Mouse (Mus musculus): ENCODE results near the gene Fam216a. TPM values are rescaled to one million over a fixed set of nuclear protein-coding genes. Genes with fewer than 3 reads are reported as not detected.

Fam216a gene
- polyA plus RNA-seq, 1 experiment from 2014 or later: 115 TPM

DNA sequence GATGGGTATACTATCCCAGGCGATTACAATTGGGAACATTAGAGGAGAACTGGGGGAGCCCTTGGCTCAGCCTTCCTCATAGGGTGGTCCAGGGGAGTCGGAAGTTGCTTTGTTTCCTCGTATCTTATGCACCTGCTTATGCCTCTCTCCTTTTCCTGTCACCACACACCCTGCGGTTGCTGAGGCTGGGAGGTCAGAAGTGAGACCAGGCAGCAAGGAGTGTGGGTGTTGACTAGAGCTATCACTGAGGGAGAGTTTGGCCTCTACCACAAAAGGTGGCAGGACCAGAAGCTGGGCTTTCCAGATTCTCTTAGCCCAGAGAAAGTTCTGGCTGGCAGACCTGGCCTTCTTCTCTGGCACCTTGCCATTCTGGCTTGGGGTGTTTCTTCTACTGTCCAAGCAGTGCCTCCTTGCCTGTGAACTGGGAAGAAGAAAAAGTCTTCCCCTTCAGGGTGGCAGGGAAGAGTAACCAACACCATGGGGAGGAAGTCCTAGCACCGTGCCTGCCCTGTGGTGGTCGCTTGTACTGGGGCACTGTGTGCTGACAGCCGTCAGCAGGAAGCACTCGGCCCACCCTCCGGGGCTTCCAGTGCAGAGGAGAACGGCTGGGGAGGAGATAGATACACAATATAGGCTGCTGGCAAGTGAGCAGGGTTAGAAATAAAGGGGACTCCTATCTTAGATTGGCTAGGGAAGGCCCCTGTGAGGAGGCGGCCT lies 54.7 kb downstream of the Fam216a start:
- Histone ChIP-seq H3K9me3 (no peaks in the 10 kb centered on the region), H3K27me3 (no peaks in the 10 kb centered on the region), H3K4me3 (no peak overlapping the region), H3K36me3 (peaks cover 53% of the 10 kb centered on the region), H3K9ac (replicated peaks) (no peak overlapping the region), H3K27ac (replicated peaks) (no peak overlapping the region), H3K4me2 (replicated peaks) (no peak overlapping the region), H3K4me1 (no peaks in the 10 kb centered on the region)
- no peak for ATAC-seq (ENCODE audit: low FRiP score, low read depth)
- 80% methylated on average over 11 of the region's 11 CpGs for WGBS

DNA sequence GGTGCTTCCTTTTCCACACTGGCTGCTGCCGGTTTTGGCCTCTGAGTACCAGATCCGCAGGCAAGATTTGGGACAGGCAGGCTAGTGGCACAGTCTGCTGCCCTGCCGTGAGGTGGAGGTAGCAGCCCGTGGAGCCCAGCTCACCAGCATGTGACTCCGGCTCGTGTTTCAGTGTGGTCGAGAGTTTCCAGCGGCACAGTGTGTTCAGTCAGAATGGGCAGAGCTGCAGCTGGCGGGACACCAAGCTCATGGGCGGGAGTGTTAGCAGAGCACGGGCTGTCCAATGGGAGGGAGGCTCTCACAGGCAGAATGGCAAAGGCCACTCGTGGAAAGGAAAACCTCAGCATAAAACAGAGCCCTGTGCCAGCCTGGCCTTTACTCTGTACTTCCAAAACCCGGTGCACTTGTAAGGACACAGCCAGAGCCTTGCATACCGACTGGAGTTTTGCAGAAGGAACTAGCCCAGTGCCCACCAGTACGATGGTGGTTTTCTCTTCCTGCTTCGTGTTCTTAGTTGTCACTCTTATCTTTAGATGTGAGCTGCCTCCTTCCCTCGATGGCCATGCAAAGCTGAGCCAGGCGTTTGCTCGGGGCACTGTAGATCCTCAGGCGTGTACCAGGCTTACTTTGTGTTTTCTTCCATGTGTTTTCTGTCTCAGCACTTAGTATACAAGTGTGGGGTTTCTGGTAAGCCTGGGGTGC lies 57.0 kb downstream of the Fam216a start:
- Histone ChIP-seq H3K4me2 (replicated peaks) (no peak overlapping the region), H3K4me1 (no peaks in the 10 kb centered on the region), H3K27me3 (no peaks in the 10 kb centered on the region), H3K36me3 (peaks cover 48% of the 10 kb centered on the region), H3K27ac (replicated peaks) (no peak overlapping the region), H3K9ac (replicated peaks) (no peak overlapping the region), H3K9me3 (no peaks in the 10 kb centered on the region), H3K4me3 (no peak overlapping the region)
- WGBS: 79% methylated on average over 20 of the region's 20 CpGs
- no peak for ATAC-seq (ENCODE audit: low FRiP score, low read depth)

Other genes with a start within 250 kb of the Fam216a start
- not detected in 2 replicates for gene Ccdc63, start 231.5 kb downstream of the Fam216a start, polyA plus RNA-seq (2016; fragmentation: Nextera tagmentation; extraction: Ambion mirVana)
- gene Ppp1cc, start 214.1 kb downstream of the Fam216a start, polyA plus RNA-seq (2016; fragmentation: Nextera tagmentation; extraction: Ambion mirVana): 323 and 332 TPM in 2 replicates
- 9.4 and 10.8 TPM in 2 replicates for gene Hvcn1, start 165.6 kb downstream of the Fam216a start, polyA plus RNA-seq (2016; fragmentation: Nextera tagmentation; extraction: Ambion mirVana)
- 7.2 and 8.1 TPM in 2 replicates for gene Tctn1, start 107.9 kb downstream of the Fam216a start, polyA plus RNA-seq (2016; fragmentation: Nextera tagmentation; extraction: Ambion mirVana)
- gene Pptc7, start 88.0 kb downstream of the Fam216a start, polyA plus RNA-seq (2016; fragmentation: Nextera tagmentation; extraction: Ambion mirVana): 9.9 and 11.9 TPM in 2 replicates
- gene Rad9b, start 18.1 kb downstream of the Fam216a start, polyA plus RNA-seq (2016; fragmentation: Nextera tagmentation; extraction: Ambion mirVana): 15.7 and 16.6 TPM in 2 replicates
- gene Vps29, start 18.0 kb downstream of the Fam216a start, polyA plus RNA-seq (2016; fragmentation: Nextera tagmentation; extraction: Ambion mirVana): 208 TPM in 2 replicates
- 56.5 and 58.2 TPM in 2 replicates for gene Gpn3, start 488 bp downstream of the Fam216a start, polyA plus RNA-seq (2016; fragmentation: Nextera tagmentation; extraction: Ambion mirVana)
- 117 and 118 TPM in 2 replicates for gene Arpc3, start 19.5 kb upstream of the Fam216a start, polyA plus RNA-seq (2016; fragmentation: Nextera tagmentation; extraction: Ambion mirVana)
- 52.1 and 53.6 TPM in 2 replicates for gene Anapc7, start 49.3 kb upstream of the Fam216a start, polyA plus RNA-seq (2016; fragmentation: Nextera tagmentation; extraction: Ambion mirVana)
- gene Atp2a2, start 129.9 kb upstream of the Fam216a start, polyA plus RNA-seq (2016; fragmentation: Nextera tagmentation; extraction: Ambion mirVana): 59.4 and 78.0 TPM in 2 replicates
- 59.8 TPM in 2 replicates for gene Ift81, start 242.2 kb upstream of the Fam216a start, polyA plus RNA-seq (2016; fragmentation: Nextera tagmentation; extraction: Ambion mirVana)